In genomic region chr12:111302018-111302345, GRCm38 (mm10) we compare ENCODE assay signal across 14 mouse cellular contexts.
"Had no signal": no experiment of that assay in that cellular context is flagged by ENCODE, and none has a peak within 500 bp of the region (broad histone marks: within the 10 kb centered on the region; RNA-seq: fewer than 3 reads in every experiment).

No protein-coding gene starts in this region.

- H3K9ac ChIP-seq: limb, embryonic 13.5 days; liver, embryonic 14.5 days; midbrain, embryonic 12.5 days; neural tube, embryonic 13.5 days had no signal

- DNase-seq: kidney, adult 8-10 months; kidney, postnatal 4 days; left cerebral cortex, postnatal 4 days; lung, adult 18-20 months; lung, postnatal 4 days; retina, postnatal 1 day; right cerebral cortex, postnatal 14 days; thymus, postnatal 4 days had no signal

- H3K4me1 ChIP-seq: limb, embryonic 13.5 days; midbrain, embryonic 12.5 days; neural tube, embryonic 13.5 days had no signal

- H3K4me3 ChIP-seq: layer of hippocampus, adult 2 months; limb, embryonic 13.5 days; midbrain, embryonic 12.5 days; neural tube, embryonic 13.5 days had no signal

- H3K27me3 ChIP-seq: limb, embryonic 13.5 days; midbrain, embryonic 12.5 days; neural tube, embryonic 13.5 days had no signal

- H3K9me3 ChIP-seq: limb, embryonic 13.5 days; midbrain, embryonic 12.5 days; neural tube, embryonic 13.5 days had no signal

- H3K4me2 ChIP-seq: limb, embryonic 13.5 days; midbrain, embryonic 12.5 days; neural tube, embryonic 13.5 days had no signal

- H3K27ac ChIP-seq: kidney, postnatal 0 days; layer of hippocampus, adult 2 months; limb, embryonic 13.5 days; liver, embryonic 14.5 days; midbrain, embryonic 12.5 days; neural tube, embryonic 13.5 days had no signal
